Mouse (Mus musculus): Measurements from ENCODE around the gene Zfp809. TPM values are rescaled to one million over a fixed set of nuclear protein-coding genes. Genes with fewer than 3 reads are reported as not detected.

Gene Zfp809
- polyA plus RNA-seq, 1 experiment from 2014 or later: 10.6 TPM

GRCm38 (mm10) chr9:22229386-22230026, 4.0 kb downstream of the Zfp809 start:
- Histone ChIP-seq H3K9me3 (no peaks in the 10 kb centered on the region), H3K9ac (no peak overlapping the region), H3K4me3 (no peak overlapping the region), H3K27ac (no peak overlapping the region), H3K36me3 (no peaks in the 10 kb centered on the region), H3K27me3 (replicated peaks) (no peaks in the 10 kb centered on the region), H3K4me1 (peaks cover 4% of the 10 kb centered on the region; the same call in 1 of the 2 replicates), H3K4me2 (replicated peaks) (no peak overlapping the region)
- WGBS: 79% methylated on average over 7 of the region's 7 CpGs
- ATAC-seq (ENCODE audit: low FRiP score, low read depth): no peak

GRCm38 (mm10) chr9:22230061-22230460, 4.5 kb downstream of the Zfp809 start:
- H3K4me2 ChIP-seq (replicated peaks): no peak overlapping the region
- 94% methylated on average over 3 of the region's 3 CpGs for WGBS
- H3K36me3 ChIP-seq: peaks cover 1% of the 10 kb centered on the region
- H3K9me3 ChIP-seq: no peaks in the 10 kb centered on the region
- H3K27ac ChIP-seq: no peak overlapping the region
- H3K27me3 ChIP-seq (replicated peaks): no peaks in the 10 kb centered on the region
- H3K4me1 ChIP-seq: peaks cover 4% of the 10 kb centered on the region; the same call in 1 of the 2 replicates
- no peak overlapping the region for H3K9ac ChIP-seq
- ATAC-seq (ENCODE audit: low FRiP score, low read depth): no peak
- no peak overlapping the region for H3K4me3 ChIP-seq

GRCm38 (mm10) chr9:22230556-22230955, 5.0 kb downstream of the Zfp809 start:
- no peak overlapping the region for H3K4me3 ChIP-seq
- no peaks in the 10 kb centered on the region for H3K9me3 ChIP-seq
- peaks cover 6% of the 10 kb centered on the region for H3K36me3 ChIP-seq
- no peak for ATAC-seq (ENCODE audit: low FRiP score, low read depth)
- no peak overlapping the region for H3K9ac ChIP-seq
- no peak overlapping the region for H3K27ac ChIP-seq
- peaks cover 4% of the 10 kb centered on the region; the same call in 1 of the 2 replicates for H3K4me1 ChIP-seq
- H3K4me2 ChIP-seq (replicated peaks): no peak overlapping the region
- no peaks in the 10 kb centered on the region for H3K27me3 ChIP-seq (replicated peaks)

GRCm38 (mm10) chr9:22240001-22240400, 14.5 kb downstream of the Zfp809 start:
- 95% methylated on average over 4 of the region's 4 CpGs for WGBS
- ATAC-seq (ENCODE audit: low FRiP score, low read depth): no peak
- H3K27ac ChIP-seq: no peak overlapping the region
- H3K27me3 ChIP-seq (replicated peaks): no peaks in the 10 kb centered on the region
- 0 out of 2 replicates have a peak, but pooled peaks cover 4% of the 10 kb centered on the region for H3K9me3 ChIP-seq
- no peak overlapping the region for H3K9ac ChIP-seq
- no peaks in the 10 kb centered on the region for H3K4me1 ChIP-seq
- peaks cover 65% of the 10 kb centered on the region for H3K36me3 ChIP-seq
- H3K4me3 ChIP-seq: no peak overlapping the region
- no peak overlapping the region for H3K4me2 ChIP-seq (replicated peaks)

- H3K4me3 ChIP-seq: no peak overlapping the region
- no peaks in the 10 kb centered on the region for H3K4me1 ChIP-seq
- WGBS: 90% methylated on average over 2 of the region's 2 CpGs
- no peak for ATAC-seq (ENCODE audit: low FRiP score, low read depth)
- H3K9me3 ChIP-seq: peaks cover 18% of the 10 kb centered on the region
- H3K4me2 ChIP-seq (replicated peaks): no peak overlapping the region
- H3K27me3 ChIP-seq (replicated peaks): no peaks in the 10 kb centered on the region
- H3K9ac ChIP-seq: no peak overlapping the region
- no peak overlapping the region for H3K27ac ChIP-seq
- peaks cover 68% of the 10 kb centered on the region for H3K36me3 ChIP-seq
These were observed 18.7 kb downstream of the Zfp809 start for GRCm38 (mm10) chr9:22244242-22244641.

- no peaks in the 10 kb centered on the region for H3K27me3 ChIP-seq (replicated peaks)
- no peak overlapping the region for H3K9ac ChIP-seq
- no peak for ATAC-seq (ENCODE audit: low FRiP score, low read depth)
- H3K36me3 ChIP-seq: peaks cover 38% of the 10 kb centered on the region
- no peak overlapping the region for H3K4me2 ChIP-seq (replicated peaks)
- no peak overlapping the region for H3K27ac ChIP-seq
- H3K9me3 ChIP-seq: peaks cover 12% of the 10 kb centered on the region
- H3K4me1 ChIP-seq: no peaks in the 10 kb centered on the region
- H3K4me3 ChIP-seq: no peak overlapping the region
- 94% methylated on average over 4 of the region's 4 CpGs for WGBS
These were observed 31.1 kb downstream of the Zfp809 start for GRCm38 (mm10) chr9:22256579-22256978.

- Histone ChIP-seq H3K36me3 (peaks cover 21% of the 10 kb centered on the region), H3K27ac (no peak overlapping the region), H3K4me2 (replicated peaks) (peak overlapping the region; percentile 86), H3K9ac (peak overlapping the region; percentile 75; the same call in 1 of the 2 replicates), H3K4me1 (no peaks in the 10 kb centered on the region), H3K27me3 (replicated peaks) (no peaks in the 10 kb centered on the region), H3K9me3 (peaks cover 12% of the 10 kb centered on the region), H3K4me3 (peak overlapping the region; percentile 60)
- ATAC-seq (ENCODE audit: low FRiP score, low read depth): no peak
- WGBS: 86% methylated on average over 8 of the region's 8 CpGs
These were observed 33.3 kb downstream of the Zfp809 start for GRCm38 (mm10) chr9:22258784-22259183.

GRCm38 (mm10) chr9:22259184-22260091, 33.9 kb downstream of the Zfp809 start, which contains the start of gene Zfp599:
Zfp599 (minus strand) TSS chr9:22259895.
- Histone ChIP-seq H3K9me3 (peaks cover 9% of the 10 kb centered on the region; the same call in 1 of the 2 replicates), H3K4me2 (replicated peaks) (peak within 1 kb of the TSS; percentile 86), H3K27ac (no peak within 1 kb of the TSS), H3K36me3 (peaks cover 15% of the 10 kb centered on the region), H3K4me3 (peak within 1 kb of the TSS; percentile 60), H3K4me1 (no peaks in the 10 kb centered on the region), H3K9ac (peak within 1 kb of the TSS; percentile 75), H3K27me3 (replicated peaks) (no peaks in the 10 kb centered on the region)
- WGBS: 2% methylated on average over 35 of the region's 35 CpGs
- peak; percentile 87 for ATAC-seq (ENCODE audit: low FRiP score, low read depth)

- Histone ChIP-seq H3K4me1 (no peaks in the 10 kb centered on the region), H3K4me3 (peak overlapping the region; percentile 60; the same call in 1 of the 2 replicates), H3K27me3 (replicated peaks) (no peaks in the 10 kb centered on the region), H3K27ac (no peak overlapping the region), H3K36me3 (peaks cover 15% of the 10 kb centered on the region), H3K4me2 (replicated peaks) (peak overlapping the region; percentile 86), H3K9ac (no peak overlapping the region), H3K9me3 (peaks cover 7% of the 10 kb centered on the region; the same call in 1 of the 2 replicates)
- 34% methylated on average over 3 of the region's 3 CpGs for WGBS
- no peak for ATAC-seq (ENCODE audit: low FRiP score, low read depth)
These were observed 34.5 kb downstream of the Zfp809 start for GRCm38 (mm10) chr9:22260092-22260422.

GRCm38 (mm10) chr9:22261594-22261993, 36.1 kb downstream of the Zfp809 start:
- WGBS: 95% methylated on average over 1 of the region's 1 CpGs
- Histone ChIP-seq H3K9me3 (no peaks in the 10 kb centered on the region), H3K27me3 (replicated peaks) (no peaks in the 10 kb centered on the region), H3K36me3 (no peaks in the 10 kb centered on the region), H3K27ac (no peak overlapping the region), H3K4me3 (no peak overlapping the region), H3K9ac (no peak overlapping the region), H3K4me1 (no peaks in the 10 kb centered on the region), H3K4me2 (replicated peaks) (no peak overlapping the region)
- no peak for ATAC-seq (ENCODE audit: low FRiP score, low read depth)

- no peak overlapping the region for H3K9ac ChIP-seq
- H3K27ac ChIP-seq: no peak overlapping the region
- no peaks in the 10 kb centered on the region for H3K9me3 ChIP-seq
- WGBS: 88% methylated on average over 10 of the region's 10 CpGs
- H3K4me2 ChIP-seq (replicated peaks): no peak overlapping the region
- ATAC-seq (ENCODE audit: low FRiP score, low read depth): no peak
- no peaks in the 10 kb centered on the region for H3K4me1 ChIP-seq
- H3K4me3 ChIP-seq: no peak overlapping the region
- H3K27me3 ChIP-seq (replicated peaks): no peaks in the 10 kb centered on the region
- H3K36me3 ChIP-seq: no peaks in the 10 kb centered on the region
These were observed 37.1 kb downstream of the Zfp809 start for GRCm38 (mm10) chr9:22262611-22263010.

- no peaks in the 10 kb centered on the region for H3K27me3 ChIP-seq (replicated peaks)
These were observed 43.4 kb downstream of the Zfp809 start for GRCm38 (mm10) chr9:22268886-22269285.

More at GRCm38 (mm10) chr9:22268886-22269285, 43.4 kb downstream of the Zfp809 start:
- Histone ChIP-seq H3K4me2 (replicated peaks) (no peak overlapping the region), H3K9ac (no peak overlapping the region), H3K36me3 (peaks cover 7% of the 10 kb centered on the region), H3K9me3 (peaks cover 10% of the 10 kb centered on the region), H3K27ac (no peak overlapping the region), H3K4me1 (no peaks in the 10 kb centered on the region), H3K4me3 (no peak overlapping the region)
- ATAC-seq (ENCODE audit: low FRiP score, low read depth): no peak
- 95% methylated on average over 1 of the region's 1 CpGs for WGBS

All from neural tube, embryonic 12.5 days (tissue).